Mouse (Mus musculus): Measurements from ENCODE around the gene Olfr211. TPM values are rescaled to one million over a fixed set of nuclear protein-coding genes. Genes with fewer than 3 reads are reported as not detected.

Gene Olfr211
- polyA plus RNA-seq, 1 experiment from 2014 or later: not detected

Other genes with a start within 250 kb of the Olfr211 start
- 9.0 and 12.4 TPM in 2 replicates for gene Zfand4, start 224.9 kb upstream of the Olfr211 start, polyA plus RNA-seq (2014; fragmentation: Nextera tagmentation; extraction: Ambion mirVana)
- 78.2 and 81.0 TPM in 2 replicates for gene March8, start 151.1 kb upstream of the Olfr211 start, polyA plus RNA-seq (2014; fragmentation: Nextera tagmentation; extraction: Ambion mirVana)
- gene Alox5, start 27.9 kb upstream of the Olfr211 start, polyA plus RNA-seq (2014; fragmentation: Nextera tagmentation; extraction: Ambion mirVana): 0.36 and 0.38 TPM in 2 replicates
- not detected in 2 replicates for gene Olfr212, start 17.4 kb downstream of the Olfr211 start, polyA plus RNA-seq (2014; fragmentation: Nextera tagmentation; extraction: Ambion mirVana)
- gene Olfr213, start 49.4 kb downstream of the Olfr211 start, polyA plus RNA-seq (2014; fragmentation: Nextera tagmentation; extraction: Ambion mirVana): not detected in 2 replicates
- 0.31 and 0.58 TPM in 2 replicates for gene Gm5580, start 62.0 kb downstream of the Olfr211 start, polyA plus RNA-seq (2014; fragmentation: Nextera tagmentation; extraction: Ambion mirVana)
- gene Olfr214, start 65.1 kb downstream of the Olfr211 start, polyA plus RNA-seq (2014; fragmentation: Nextera tagmentation; extraction: Ambion mirVana): not detected in 2 replicates
- not detected in 2 replicates for gene Olfr215, start 95.1 kb downstream of the Olfr211 start, polyA plus RNA-seq (2014; fragmentation: Nextera tagmentation; extraction: Ambion mirVana)
- 163 and 207 TPM in 2 replicates for gene Zfp422, start 139.9 kb downstream of the Olfr211 start, polyA plus RNA-seq (2014; fragmentation: Nextera tagmentation; extraction: Ambion mirVana)
- gene Depp1, start 161.5 kb downstream of the Olfr211 start, polyA plus RNA-seq (2014; fragmentation: Nextera tagmentation; extraction: Ambion mirVana): 4.7 and 7.3 TPM in 2 replicates
- gene Rassf4, start 184.9 kb downstream of the Olfr211 start, polyA plus RNA-seq (2014; fragmentation: Nextera tagmentation; extraction: Ambion mirVana): 13.7 and 19.4 TPM in 2 replicates
- 0.07 and 0.14 TPM in 2 replicates for gene Tmem72, start 227.8 kb downstream of the Olfr211 start, polyA plus RNA-seq (2014; fragmentation: Nextera tagmentation; extraction: Ambion mirVana)

All from midbrain, embryonic 14.5 days (tissue).